Mouse (Mus musculus) lung, adult 18-20 months (tissue): Measurements from ENCODE around the gene Tsfm.
"Not testable (repeated sequence)": the region's sequence is repeated elsewhere in the genome, so short reads cannot be mapped to it uniquely, and the experiment has no call there.

Experiments
- DNase-seq, 2 experiments: peaks; one replicate each; pipeline ENCODE4 v3.0.0; 2022; ENCODE audit warnings: mixed read lengths in 2 of 2

Tsfm gene

DNA sequence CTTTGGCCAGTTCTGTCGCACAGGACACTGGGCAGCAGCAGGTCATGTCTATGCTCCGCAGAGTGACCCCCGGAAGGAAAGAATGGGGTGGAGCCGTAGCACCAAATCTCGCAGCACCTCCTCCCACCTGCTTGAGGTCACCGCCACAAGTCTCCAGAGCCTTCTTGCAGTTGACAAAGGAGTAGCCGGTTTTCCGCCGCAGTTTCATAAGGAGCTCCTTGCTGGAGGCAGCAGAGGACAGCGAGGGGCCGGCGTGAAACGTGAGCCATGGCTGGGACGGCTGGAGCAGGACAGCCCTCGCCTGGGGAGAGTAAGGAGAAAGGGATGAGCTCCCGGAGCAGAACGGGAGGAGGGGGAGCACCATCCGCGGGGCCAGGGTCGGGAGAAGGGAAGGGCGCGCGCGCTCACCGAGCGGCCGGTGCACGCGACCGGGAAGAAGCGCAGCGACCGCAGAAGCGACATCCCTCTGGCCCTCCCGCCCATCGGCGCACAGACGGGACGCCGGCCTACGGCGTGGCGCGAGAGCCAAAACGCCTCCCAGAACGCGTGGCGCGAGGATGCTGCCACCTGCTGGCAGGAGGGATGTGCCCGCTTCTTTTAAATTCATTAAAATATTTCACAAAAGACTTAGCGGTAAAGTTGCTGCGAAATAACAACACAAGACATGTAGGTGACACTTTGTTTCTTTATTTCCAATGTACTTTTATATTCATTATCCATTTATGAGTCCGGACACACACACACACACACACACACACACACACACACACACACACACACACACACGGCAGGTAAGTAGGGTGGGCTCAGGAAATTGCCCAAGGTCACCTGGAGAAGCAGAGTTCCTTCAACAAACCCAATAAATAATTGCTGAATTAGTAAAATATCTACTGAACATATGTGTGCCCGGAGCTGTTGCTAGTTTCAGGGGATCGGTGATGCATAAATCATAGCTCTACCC is at the start of gene Tsfm:
Gene Tsfm (minus strand): TSS at position 505 of the 961 bp plus-strand sequence.
- DNase-seq, result peak; percentile 88 to 91

DNA sequence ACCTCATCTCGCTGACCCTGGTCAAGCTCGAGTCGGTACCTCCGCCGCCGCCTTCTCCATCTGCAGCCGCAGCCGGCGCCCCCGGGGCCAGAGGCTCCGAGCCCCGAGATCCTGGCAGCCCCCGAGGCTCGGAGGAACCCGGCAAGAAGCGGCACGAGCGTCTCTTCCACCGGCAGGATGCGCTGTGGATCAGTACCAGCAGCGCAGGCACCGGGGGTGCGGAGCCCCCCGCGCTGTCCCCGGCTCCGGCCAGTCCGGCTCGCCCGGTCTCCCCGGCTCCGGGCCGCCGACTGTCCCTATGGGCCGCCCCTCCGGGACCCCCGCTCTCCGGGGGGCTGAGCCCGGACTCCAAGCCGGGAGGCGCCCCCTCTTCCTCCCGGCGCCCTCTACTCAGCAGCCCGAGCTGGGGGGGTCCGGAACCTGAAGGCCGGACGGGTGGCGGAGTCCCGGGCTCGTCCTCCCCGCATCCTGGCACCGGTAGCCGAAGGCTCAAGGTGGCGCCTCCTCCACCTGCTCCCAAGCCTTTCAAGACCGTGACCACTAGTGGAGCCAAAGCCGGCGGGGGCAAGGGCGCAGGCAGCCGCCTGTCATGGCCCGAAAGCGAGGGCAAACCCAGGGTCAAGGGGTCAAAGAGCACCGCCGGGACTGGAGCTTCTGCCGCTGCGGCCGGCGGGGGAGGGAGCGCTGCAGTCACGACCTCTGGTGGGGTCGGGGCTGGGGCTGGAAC is 49.2 kb upstream of the Tsfm start:
- no peak for DNase-seq

DNA sequence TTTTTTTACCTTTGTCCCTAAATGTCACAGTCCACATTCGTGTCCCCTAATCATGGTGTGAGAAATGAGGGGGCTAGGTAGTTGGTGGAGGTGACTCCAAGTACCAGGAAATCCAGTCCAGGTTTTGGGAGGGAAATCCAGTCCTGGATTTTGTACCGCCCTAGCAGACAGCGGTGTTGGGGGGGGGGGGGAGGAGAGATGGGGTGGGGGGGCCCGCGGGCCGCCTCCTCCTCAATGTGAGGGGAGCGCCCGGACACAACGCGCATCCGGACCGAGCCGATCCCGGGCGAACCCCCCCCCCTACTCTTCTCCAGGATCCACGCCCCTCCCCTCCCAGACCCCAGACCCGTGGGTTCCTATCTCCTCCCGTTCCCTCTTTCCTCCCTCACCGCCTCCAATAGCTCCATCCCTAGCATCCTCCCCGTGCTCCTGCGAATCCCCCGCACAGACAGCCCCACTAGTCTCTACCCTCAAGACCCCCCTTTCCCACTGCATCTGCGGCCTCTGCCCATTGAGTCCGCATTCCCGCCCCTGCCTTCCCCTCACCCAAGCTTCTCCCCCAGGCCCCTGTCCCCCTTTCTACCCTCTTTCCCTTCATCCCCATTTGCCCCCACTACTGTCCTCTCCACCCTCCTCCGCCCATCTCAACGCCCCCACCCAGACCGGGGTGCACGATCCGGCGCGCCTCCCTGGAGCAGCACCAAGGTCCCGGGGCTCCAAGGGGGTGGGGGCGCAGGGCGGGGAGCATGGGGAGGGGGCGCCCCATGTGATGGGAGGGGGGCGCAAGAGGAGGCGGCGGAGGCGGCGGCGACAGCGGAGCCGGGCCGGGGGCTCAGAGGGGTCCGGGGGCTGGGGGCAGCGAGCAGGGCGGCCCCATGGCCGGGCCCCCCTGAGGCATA is 48.3 kb upstream of the Tsfm start:
- no peak for DNase-seq

DNA sequence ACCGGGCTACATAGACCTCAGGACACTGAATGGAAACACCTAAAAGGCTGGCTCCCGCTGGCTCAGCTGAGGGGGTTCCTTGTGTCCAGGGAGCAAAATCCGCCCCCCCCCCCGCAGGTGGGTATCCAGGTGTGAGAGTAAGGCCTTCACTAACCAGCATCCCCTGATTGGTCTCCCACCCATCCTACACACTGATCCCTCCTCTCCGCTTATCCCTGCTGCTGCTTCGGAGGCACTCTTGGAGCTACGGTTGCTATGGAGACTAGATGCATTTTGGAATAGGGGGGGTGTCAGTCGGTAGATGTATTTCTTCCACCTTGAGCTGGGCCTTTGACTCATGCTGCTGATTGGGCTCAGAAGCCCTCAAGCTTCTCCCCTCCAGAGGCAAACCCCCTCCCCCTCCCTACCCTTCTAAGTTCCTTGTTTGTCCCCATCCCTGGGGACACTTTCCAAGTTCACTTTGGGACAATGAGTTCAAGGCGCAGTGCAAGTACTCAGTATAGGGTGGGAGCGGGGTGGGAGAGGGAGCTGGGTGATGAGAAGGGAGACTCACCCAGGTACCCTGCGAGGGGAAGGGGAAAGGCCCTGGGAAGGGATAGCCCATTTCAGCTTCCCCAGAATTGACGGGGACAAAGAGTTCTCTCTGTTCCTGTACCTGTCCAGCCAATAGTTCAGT is 47.5 kb upstream of the Tsfm start:
- no peak for DNase-seq

DNA sequence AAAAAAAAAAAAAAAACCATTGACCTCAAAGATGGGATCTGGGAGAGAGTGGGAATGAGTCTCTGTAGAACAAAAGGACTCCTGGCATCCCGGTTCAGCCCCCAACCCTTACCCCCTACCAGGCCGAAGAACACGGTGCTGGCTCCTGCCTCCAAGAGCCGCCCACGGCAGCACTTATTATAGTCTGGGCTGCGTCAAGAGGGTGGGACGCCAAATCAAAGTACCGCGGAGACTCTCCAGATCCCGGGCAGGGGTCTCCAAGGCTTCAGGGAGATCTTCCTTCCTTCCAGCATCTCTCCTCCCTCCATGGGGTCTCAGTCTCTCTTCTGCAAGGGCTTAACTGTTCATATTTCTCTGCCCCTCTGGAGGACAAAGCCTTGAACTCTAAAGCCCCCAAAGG is 46.9 kb upstream of the Tsfm start:
- no peak for DNase-seq

DNA sequence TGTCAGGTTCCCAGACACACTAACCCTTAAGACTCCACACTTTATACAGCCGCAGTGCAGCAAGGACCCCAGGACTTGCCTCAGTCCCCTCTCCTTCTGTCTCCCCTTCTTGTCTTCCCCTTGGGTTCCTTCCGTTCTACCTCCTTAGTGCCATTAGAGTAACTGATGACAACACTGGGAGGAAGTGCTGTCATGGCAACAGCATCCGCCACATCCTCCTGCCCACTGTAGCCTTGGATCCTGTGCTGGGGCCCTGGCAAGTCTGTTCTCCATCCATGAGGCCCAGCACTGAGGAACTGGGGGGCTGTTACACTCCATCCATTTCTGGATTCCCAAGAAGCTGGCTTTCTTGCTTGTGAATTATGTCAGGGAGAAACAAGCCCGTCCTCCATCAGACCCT is 45.4 kb upstream of the Tsfm start:
- no peak for DNase-seq

DNA sequence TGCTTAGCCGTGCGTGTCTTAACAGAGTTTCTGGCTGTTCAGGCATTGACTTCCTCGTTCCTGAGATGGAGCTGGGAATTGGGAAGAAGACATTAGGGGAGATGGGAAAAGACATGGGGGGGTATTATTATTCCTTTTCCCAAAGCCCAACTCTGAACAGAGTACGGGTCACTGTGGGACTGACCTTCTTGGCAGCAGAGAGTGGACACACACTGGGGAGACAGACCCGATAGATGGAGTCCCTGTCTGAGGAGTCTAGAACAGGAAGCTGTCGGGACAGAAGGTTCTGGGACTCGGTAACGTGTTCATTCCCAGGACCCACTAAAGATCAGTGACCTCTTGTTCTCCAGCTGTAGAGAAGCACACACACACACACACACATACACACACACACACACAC is 45.0 kb upstream of the Tsfm start:
- no peak for DNase-seq

DNA sequence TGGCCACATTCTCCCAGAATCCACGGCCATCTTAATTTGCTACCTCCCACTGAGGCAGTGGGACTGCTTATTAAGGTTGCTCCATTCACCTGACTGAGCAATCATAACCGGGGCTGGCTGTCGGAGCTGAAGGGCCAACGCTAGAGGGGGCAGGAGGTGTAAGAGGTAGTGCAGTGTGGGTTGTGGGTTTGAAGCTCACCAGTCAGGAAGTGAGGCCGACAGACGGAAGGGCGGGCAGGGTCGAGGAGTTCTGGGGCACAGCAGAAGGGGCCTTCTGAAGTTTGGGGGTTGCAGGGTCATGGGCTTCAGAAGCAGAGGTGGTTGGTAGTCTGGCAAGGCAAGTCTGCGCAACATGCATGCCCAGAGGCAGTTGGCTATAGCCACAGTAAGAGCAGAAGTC is 44.4 kb upstream of the Tsfm start, which contains the start of gene Agap2:
Gene Agap2 (plus strand): TSS at position 205 of the 400 bp plus-strand sequence.
- DNase-seq, result peak in 1 of 2 experiments; percentile 53

DNA sequence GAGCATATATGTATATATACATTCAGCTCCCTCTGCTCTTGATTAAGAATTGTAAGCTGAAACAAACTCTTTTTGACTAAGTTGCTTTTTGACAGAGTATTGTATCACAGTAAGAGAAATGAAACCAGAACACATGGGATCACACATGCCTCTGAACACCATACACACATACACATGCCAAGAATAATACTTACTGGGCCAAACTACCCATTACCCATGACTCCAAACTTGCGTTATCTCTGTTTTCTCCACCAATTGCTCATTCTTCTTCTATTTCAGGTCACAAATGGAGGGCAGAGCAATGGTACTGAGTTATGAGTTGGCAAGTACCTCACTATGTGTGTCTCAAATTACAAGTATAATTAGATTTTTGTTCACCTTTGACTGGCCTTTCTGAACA is 43.3 kb upstream of the Tsfm start:
- DNase-seq, result no peak

DNA sequence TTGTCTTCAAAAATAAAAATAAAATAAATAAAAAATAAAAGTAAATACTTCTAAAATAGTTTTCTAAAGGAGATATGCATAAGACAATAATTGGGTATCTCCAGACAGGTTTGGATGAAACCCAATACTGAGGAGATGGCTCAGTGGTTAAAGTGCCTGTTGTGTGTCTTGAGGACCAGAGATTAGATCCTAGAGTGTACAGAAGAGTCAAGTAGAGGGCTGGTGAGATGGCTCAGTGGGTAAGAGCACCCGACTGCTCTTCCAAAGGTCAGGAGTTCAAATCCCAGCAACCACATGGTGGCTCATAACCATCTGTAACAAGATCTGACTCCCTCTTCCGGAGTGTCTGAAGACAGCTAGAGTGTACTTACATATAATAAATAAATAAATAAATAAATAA is 42.3 kb upstream of the Tsfm start:
- DNase-seq, result not testable (repeated sequence)

DNA sequence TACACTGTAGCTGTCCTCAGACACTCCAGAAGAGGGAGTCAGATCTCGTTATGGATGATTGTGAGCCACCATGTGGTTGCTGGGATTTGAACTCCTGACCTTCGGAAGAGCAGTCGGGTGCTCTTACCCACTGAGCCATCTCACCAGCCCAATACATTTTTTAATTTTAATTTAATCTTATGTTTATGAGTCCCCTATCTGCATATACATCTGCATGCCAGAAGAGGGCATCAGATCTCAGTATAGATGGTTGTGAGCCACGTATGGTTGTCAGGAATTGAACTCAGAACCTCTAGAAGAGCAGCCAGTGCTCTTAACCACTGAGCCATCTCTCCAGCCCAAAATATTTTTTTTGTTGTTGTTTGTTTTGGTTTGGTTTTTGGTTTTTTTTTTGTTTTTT is 41.6 kb upstream of the Tsfm start:
- DNase-seq, result not testable (repeated sequence)

DNA sequence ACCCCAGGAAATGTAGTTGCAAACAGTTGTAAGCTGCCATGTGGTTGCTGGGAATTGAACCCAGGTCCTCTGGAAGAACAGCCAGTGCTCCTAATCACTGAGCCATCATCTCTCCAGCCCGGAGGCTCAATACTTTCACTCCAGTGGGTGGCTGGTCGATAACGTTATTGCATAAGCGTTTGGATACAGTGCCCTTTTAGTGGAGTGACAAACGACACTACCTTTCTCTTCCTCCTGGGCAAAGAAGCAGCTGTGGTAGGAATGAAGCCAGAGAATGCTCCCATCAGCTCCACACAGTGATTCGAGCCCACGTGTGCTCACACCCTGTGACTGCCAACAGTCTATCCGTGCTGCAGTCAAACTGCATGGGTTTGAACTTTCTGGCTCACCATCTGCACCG is 40.6 kb upstream of the Tsfm start:
- DNase-seq, result no peak

DNA sequence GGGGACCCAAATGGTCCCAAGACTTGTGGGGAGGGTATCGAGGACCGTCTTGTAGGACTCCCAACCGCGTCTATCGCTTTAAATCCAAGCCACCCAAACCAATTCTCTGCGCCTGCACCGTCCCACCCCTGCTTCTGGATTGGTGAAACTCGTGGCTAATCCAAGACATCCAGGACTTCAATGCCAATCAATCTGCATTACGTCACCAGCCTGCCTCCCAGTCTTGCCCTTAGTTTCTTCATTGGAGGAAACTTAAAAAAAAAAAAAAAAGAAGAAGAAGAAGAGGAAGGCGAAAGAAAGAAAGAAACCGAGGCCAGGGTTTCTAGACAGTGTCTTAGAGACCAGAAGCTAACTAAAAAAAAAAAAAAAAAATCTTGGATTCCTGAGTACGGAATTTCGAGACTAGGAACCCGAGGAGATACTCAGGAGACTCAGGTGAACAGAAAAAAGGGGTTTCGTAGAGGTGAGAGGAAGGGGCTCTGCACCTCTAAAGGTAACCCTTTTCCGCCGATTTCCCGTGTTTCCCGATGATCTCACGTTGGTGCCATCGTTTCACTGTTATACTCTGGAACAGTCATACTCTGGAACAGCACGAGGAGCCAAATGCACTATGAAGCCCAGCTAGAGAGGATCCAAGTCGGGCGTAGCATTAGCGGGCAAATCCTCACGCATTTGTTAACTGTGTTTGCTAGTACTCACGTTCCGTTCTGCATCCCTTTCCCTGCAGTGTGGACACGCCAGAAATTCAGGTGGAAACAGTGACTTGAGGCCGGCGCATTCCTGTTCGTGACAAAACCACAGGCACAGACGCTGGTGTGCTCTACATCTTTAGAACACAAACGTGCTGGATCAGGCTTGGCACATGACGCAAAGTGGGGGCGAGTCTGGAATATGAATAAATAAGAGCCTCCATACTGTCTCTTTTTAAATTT is 39.8 kb upstream of the Tsfm start, which contains the start of gene Tspan31:
Gene Tspan31 (minus strand): TSS at position 75 of the 932 bp plus-strand sequence.
- peak; percentile 94 to 96 for DNase-seq

DNA sequence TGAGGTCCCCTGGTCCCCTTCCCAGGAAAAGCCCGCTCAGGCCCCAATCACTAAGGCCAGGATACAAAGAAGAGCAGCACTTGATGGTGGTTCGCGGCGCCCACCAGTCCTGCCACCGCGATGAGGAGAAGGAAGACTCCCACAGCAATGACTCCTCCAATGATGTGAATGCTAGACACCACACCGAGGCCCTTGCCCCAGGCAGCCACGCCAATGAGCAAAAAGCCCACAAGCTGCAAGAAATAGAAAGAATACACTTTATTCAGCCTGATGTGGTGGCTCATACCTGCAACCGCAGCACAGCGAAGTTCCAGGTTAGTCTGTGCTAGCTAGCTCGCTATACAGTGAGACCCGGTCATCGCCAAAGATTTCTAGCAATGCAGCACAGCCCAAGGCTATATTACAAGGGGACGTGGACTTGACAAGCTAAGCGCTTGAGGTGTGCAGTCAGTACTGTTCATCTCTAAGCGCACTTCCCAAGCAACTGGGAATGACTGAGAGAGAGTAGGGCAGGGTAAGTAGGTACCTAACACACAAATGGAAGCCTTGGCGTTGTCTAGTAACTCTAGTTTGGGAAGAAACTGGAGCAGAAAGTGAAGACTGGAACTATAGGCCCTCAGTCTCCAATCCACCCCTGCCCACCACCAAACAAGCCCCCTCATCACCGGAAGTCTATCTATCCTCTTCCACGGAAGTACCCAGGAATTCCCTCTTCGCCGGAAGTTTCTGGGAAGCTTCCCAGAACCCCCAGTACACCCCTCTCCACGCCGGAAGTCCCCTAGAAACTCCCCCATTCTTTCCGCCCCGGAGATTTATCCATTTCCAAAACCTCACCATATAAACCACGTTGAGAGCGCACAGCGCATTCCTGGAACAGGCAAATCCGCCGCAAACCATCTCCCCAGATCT is 38.9 kb upstream of the Tsfm start:
- DNase-seq, result no peak

DNA sequence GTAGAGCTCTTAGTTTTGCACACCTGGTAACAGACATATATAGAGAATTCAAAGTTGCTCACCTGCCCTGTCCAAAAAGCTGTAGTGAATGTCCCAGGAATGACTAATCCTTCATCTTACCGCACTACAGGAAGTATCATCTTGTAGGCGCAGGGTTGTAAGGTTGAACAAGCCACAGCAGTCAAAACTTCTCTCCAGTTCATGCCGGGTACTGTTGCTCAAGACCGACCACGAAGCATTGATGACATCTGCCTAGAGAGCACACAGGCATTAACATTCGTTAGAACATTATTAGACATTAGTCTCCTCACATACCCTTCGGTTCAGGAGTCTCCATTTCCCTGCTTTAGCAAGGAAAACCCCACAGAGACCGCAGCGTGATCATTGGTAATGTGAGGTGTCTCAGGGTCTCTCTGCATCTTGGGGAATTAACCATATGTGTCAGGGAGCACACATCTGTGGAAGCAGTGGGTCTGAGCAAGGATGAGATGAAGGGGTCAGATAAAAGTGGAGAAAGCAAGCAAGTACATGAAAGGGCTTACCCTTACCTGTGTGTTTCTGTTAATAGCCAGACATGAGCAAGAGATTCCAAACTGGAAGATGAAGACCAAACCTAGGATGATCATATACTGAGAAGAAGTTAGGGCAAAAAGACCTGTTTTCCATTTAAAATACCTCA is 37.9 kb upstream of the Tsfm start:
- no peak for DNase-seq

DNA sequence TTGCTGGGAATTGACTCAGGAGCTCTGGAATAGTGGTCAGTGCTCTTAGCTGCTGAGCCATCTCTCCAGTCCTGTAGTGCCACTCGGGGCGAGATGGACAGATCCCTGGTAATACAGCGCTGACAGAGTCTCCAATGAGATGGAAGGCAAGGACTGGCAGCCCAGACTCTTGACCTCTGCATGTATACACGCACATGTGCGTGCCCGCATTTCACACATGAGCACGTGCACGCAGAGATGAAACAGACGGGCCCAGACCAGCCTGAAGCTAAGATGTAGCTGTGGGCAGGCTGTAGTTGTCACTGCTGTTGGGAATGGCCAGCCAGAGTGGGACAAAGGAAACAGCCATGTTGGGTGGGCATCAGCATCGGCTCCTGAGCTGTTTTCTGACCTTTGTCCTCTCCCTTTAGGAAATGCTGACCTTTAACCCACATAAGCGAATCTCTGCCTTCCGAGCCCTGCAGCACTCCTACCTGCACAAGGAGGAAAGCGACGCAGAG is 35.9 kb upstream of the Tsfm start:
- DNase-seq, result no peak

DNA sequence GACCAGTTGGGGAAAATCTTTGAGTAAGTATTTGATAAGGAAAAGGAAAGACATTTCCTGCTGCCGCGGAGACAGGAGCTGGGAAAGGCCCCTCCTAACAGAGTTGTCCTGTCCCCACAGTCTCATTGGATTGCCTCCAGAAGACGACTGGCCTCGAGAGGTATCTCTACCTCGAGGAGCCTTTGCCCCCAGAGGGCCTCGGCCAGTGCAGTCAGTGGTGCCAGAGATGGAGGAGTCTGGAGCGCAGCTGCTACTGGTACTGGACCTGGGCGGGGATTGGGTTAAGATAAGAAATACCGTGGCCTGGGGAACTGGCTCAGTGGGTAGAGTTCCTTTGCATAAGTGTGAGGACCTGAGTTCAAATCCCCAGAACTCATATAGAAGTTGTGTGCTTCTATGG is 35.3 kb upstream of the Tsfm start:
- no peak for DNase-seq

DNA sequence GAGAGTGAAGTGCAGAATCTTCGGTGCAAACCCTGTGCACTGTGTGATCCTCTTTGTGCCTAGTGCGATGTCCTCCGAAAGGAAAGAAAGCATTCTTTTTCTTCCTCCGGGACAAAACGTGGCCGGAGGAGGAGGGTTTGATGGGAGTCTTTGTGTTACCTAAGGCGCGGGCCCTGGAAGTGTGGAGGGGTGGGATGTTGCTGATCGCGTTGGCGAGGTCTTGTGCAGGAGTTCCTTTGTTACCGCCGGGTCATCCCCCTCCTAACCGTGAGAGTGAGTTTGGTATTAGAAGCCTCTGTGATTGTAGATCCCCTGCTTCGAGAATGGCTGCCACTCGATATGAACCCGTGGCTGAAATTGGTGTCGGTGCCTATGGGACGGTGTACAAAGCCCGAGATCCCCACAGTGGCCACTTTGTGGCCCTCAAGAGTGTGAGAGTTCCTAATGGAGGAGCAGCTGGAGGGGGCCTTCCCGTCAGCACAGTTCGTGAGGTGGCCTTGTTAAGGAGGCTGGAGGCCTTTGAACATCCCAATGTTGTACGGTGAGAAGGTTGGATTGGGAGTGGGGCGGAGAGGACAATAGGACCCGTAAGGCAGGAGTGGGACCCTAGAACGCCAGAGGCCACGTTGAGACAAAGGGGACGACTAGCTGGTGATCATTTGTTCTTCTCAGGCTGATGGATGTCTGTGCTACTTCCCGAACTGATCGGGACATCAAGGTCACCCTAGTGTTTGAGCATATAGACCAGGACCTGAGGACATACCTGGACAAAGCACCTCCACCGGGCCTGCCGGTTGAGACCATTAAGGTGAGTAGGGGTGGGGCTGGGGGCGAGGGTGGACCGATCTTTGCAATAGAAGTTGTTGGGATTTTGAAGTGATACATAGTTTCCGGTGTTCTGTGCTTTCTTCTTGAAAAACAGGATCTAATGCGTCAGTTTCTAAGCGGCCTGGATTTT is 33.6 kb upstream of the Tsfm start:
- no peak for DNase-seq
